Mouse (Mus musculus) intestine, embryonic 14.5 days (tissue): ENCODE data around the gene Igfbp5. TPM values are rescaled to one million over a fixed set of nuclear protein-coding genes. Genes with fewer than 3 reads are reported as not detected.

Experiments used
- ATAC-seq: fragments of 200-750 bp; cut with Nextera tagmentation; replicated peaks from 2 replicates; pipeline ENCODE4 v1.8.0; 2017; ENCODE audit warnings: low read depth, moderate number of reproducible peaks, moderate TSS enrichment, moderate library complexity; ENCODE audit not compliant: low FRiP score, low TSS enrichment
- DNase-seq: peaks from one replicate; pipeline ENCODE4 v3.0.0-alpha.2; 2018; ENCODE audit warnings: low spot score
- H3K27ac ChIP-seq: fragments of 300-500 bp; sonication (generic); 2 replicates; pipeline ENCODE4 v1.5.1; 2014; ENCODE audit warnings: low read depth, mild to moderate bottlenecking, control low read depth
- H3K27me3 ChIP-seq: fragments of 300-500 bp; sonication (generic); replicated peaks from 2 replicates; pipeline ENCODE4 v1.6.1; 2014; ENCODE audit warnings: low read length, control low read depth; ENCODE audit not compliant: control insufficient read depth, insufficient read depth
- H3K36me3 ChIP-seq: fragments of 300-500 bp; sonication (generic); 2 replicates; pipeline ENCODE4 v1.6.1; 2014; ENCODE audit warnings: low read length, control low read depth; ENCODE audit not compliant: control insufficient read depth, insufficient read depth
- H3K4me1 ChIP-seq: fragments of 300-500 bp; sonication (generic); replicated peaks from 2 replicates; pipeline ENCODE4 v1.6.1; 2014; ENCODE audit warnings: low read length, control low read depth, mixed read lengths; ENCODE audit not compliant: control insufficient read depth, insufficient read depth
- H3K4me2 ChIP-seq: fragments of 300-500 bp; sonication (generic); 2 replicates; pipeline ENCODE4 v1.6.1; 2014; ENCODE audit warnings: low read length
- H3K4me3 ChIP-seq: fragments of 300-500 bp; sonication (generic); 2 replicates; pipeline ENCODE4 v1.5.1; 2014; ENCODE audit warnings: low read depth, low read length, control low read depth, mixed read lengths
- H3K9ac ChIP-seq: fragments of 300-500 bp; sonication (generic); 2 replicates; pipeline ENCODE4 v1.6.1; 2014; ENCODE audit warnings: mild to moderate bottlenecking, low read length
- H3K9me3 ChIP-seq: fragments of 300-500 bp; sonication (generic); 2 replicates; pipeline ENCODE4 v1.6.1; 2016; ENCODE audit warnings: low read length, control low read depth; ENCODE audit not compliant: control insufficient read depth
- WGBS: fragments of 180-500 bp; shearing (Covaris S2); extraction: QIAGEN DNeasy Blood & Tissue Kit; methylation state at CpG from one replicate; pipeline ENCODE4 v1.1.7; 2014; 5-methylcytosine and 5-hydroxymethylcytosine counted together
- polyA plus RNA-seq: library from polyadenylated mRNA; unstranded; fragments of >200 nt; fragmentation: Nextera tagmentation; extraction: Ambion mirVana; gene quantifications from 2 replicates; pipeline ENCODE4 v1.2.1, GENCODE M21; 2014

Gene Igfbp5
- polyA plus RNA-seq, 1 experiment from 2014 or later = 46.2 TPM

DNA sequence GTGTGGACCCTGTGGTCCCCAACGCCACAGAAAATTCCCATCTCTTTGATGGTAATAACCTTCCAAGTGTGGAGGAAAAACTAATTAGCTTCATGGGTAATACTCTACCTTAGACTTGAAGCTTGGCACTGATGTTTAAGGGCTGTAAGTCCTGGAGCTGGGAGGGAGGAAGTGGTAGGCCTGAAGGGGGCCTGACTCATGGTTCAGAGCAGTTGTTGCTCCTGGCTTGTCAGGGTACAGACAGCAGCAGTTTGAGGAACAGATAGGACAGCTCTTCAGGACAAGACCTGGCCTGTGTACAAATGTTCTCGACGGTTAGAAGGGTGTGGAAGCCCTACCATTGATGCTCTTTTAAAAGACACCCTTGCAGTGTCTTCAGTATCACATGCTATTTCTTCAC, 59.1 kb downstream of the Igfbp5 start:
- Histone ChIP-seq H3K4me1 (peaks cover 22% of the 10 kb centered on the region), H3K27ac (no peak overlapping the region), H3K9ac (no peak overlapping the region), H3K4me2 (no peak overlapping the region), H3K4me3 (no peak overlapping the region), H3K27me3 (no peaks in the 10 kb centered on the region), H3K36me3 (no peaks in the 10 kb centered on the region), H3K9me3 (no peaks in the 10 kb centered on the region)
- no peak for DNase-seq
- ATAC-seq = no peak
- 90% methylated on average over 3 of the region's 3 CpGs for WGBS

DNA sequence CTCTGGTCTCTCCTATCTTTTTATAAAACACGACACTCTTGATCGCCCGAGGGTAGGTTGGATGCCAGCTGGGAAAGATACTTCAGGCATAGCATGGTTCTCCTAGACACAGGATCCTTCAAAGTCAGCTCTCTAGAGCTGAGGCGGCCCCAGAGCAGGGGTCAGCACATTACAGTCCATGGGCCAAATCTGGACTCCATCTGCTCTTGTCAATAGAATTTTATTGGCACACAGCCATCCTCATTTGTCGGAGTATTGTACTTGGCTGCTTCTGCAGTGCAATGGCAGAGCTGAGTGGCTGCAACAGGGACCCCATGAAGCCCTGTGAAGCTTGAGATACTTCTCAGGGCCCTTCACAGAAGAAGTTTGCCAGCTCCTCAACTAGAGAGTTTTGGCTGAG, 59.5 kb downstream of the Igfbp5 start:
- H3K9ac ChIP-seq = no peak overlapping the region
- ATAC-seq (no peak), DNase-seq (no peak)
- H3K4me2 ChIP-seq = no peak overlapping the region
- no peak overlapping the region for H3K4me3 ChIP-seq
- no peak overlapping the region for H3K27ac ChIP-seq
- peaks cover 22% of the 10 kb centered on the region for H3K4me1 ChIP-seq
- no peaks in the 10 kb centered on the region for H3K36me3 ChIP-seq
- no peaks in the 10 kb centered on the region for H3K9me3 ChIP-seq
- 40% methylated on average over 5 of the region's 5 CpGs for WGBS
- H3K27me3 ChIP-seq = no peaks in the 10 kb centered on the region

DNA sequence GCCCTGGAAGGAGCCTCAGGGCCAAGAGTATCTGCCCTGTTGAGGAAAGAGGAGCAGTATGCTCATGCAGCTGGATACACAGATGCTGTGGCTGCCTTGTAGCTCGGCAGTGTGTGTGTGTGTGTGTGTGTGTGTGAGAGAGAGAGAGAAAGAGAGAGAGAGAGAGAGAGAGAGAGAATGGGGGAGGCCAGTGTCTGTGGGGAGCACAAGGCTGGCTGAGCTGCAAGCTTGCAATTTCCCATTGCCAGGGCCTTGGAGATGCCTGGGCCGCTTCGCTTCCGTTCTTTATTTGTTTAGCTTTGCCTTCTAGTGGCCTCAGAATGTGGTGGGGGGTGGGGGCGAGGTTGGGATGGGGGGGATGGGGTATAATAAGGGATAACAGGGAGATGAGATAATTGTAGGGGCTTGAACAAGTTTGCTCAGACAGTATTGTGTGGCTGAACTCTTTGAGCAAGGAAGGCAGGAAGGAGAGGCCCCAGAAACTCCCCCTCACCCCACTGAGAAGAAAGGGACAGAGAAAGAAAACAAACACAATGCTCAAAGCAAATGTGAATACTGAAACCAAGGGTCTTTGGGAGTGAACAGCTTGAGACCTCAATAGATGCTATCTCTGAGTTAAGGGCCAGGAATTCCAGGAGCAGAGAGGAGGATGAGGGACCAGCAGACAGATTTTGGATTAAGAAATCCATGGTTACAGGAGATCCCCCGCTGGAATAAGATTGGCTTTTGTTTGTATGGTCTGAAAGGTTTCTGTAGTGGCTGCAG, 60.9 kb downstream of the Igfbp5 start:
- Histone ChIP-seq H3K4me2 (no peak overlapping the region), H3K4me1 (peaks cover 22% of the 10 kb centered on the region), H3K36me3 (no peaks in the 10 kb centered on the region), H3K27me3 (no peaks in the 10 kb centered on the region), H3K27ac (peak overlapping the region; percentile 64), H3K9ac (no peak overlapping the region), H3K9me3 (no peaks in the 10 kb centered on the region), H3K4me3 (no peak overlapping the region)
- 11% methylated on average over 6 of the region's 6 CpGs for WGBS
- no peak for DNase-seq
- ATAC-seq = 0 out of 2 replicates have a peak, but pooled peaks have one; percentile 27

DNA sequence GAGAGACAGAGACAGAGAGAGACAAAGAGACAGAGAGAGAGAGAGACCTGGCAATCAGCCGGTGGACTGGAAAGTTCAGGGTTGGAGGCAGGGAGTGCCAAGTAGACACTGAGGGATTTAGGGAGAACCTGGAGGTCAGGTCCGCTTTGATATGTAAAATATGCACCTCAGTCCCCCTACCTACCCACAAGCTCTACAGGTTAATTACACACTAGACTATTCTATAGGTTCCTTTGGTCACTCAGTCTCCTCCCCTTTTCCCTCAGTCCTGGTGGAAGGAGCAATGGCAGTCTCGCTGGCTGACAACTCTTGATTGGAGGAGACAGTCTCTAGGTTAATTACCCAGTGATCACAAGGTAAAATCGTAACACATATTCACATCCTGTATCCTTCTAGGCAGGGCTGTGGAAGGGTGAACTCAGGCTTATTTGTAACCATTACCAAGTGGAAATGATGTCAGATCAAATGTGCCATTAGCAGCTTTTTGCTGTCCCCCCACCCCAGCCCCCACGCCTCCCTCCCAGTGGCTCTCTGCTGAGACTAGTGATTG, 61.5 kb downstream of the Igfbp5 start:
- no peak overlapping the region for H3K4me2 ChIP-seq
- H3K36me3 ChIP-seq = no peaks in the 10 kb centered on the region
- H3K4me3 ChIP-seq = no peak overlapping the region
- no peak for DNase-seq
- no peak overlapping the region for H3K9ac ChIP-seq
- H3K27me3 ChIP-seq = no peaks in the 10 kb centered on the region
- H3K27ac ChIP-seq = peak overlapping the region; percentile 64
- H3K9me3 ChIP-seq = no peaks in the 10 kb centered on the region
- 0 out of 2 replicates have a peak, but pooled peaks have one; percentile 3 for ATAC-seq
- peaks cover 22% of the 10 kb centered on the region for H3K4me1 ChIP-seq
- 44% methylated on average over 5 of the region's 5 CpGs for WGBS

DNA sequence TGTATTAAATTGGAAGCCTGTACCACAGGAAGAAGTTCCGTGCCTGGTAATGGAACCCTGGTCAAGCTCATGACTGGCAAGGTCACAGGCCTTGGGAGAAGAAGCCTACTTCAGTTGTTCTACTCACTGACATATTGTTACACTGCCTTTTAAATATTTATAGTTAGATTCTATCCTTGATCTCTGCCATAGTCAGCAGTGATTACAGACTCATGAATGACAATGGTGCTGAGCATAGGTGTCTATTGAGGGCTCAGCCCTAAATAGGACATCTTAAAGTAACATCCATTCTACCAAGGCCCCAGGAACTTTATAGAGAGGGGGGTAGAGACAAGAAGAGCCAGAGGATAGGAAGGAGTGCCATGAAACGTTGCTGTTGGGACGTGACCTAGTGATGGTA, 63.6 kb downstream of the Igfbp5 start:
- WGBS = 94% methylated on average over 3 of the region's 3 CpGs
- no peak overlapping the region for H3K4me3 ChIP-seq
- no peak for ATAC-seq

DNA sequence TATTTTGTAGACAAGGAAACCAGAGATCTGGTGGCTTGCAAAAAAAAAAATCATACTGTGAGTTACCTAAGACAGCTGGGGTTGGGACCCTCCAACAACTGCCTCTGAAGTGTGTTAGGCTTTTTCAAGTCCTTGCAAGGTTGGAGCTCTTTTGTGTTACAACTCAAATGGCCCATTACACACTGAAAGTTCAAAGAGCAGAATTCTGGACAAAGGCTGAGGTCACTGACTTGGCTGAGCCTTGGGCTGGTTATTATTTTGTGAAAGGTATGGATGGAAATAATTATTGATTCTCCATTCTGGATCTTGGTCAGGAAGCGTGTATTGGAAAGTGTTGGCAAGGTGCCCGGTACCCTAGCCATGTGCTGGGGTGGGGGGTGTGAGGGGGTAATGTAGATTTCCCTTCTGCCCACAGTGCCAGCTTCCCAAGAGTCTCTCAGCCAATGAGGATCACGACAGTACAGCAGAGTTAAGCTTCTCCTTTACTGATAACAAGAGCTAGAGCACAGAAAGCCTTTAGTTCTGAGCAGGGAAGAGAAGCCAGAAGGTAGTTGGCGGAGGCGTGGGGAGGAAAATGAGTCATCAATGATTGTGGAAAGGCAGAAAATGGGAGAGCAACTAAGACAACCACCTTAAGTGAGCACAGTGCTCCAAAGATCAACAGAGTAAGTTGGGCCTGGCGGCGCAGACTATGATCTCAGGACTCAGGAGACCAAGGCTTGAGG, 64.6 kb downstream of the Igfbp5 start:
- no peak for DNase-seq
- Histone ChIP-seq H3K27ac (no peak overlapping the region), H3K4me3 (no peak overlapping the region), H3K27me3 (no peaks in the 10 kb centered on the region), H3K9ac (no peak overlapping the region), H3K4me1 (peaks cover 28% of the 10 kb centered on the region), H3K36me3 (no peaks in the 10 kb centered on the region), H3K4me2 (no peak overlapping the region), H3K9me3 (no peaks in the 10 kb centered on the region)
- ATAC-seq = no peak
- 91% methylated on average over 7 of the region's 7 CpGs for WGBS

More for the DNA sequence above, 63.6 kb downstream of the Igfbp5 start:
- peaks cover 26% of the 10 kb centered on the region for H3K4me1 ChIP-seq
- no peak overlapping the region for H3K27ac ChIP-seq
- no peak overlapping the region for H3K4me2 ChIP-seq
- no peaks in the 10 kb centered on the region for H3K27me3 ChIP-seq
- no peaks in the 10 kb centered on the region for H3K36me3 ChIP-seq
- DNase-seq = no peak
- no peak overlapping the region for H3K9ac ChIP-seq
- H3K9me3 ChIP-seq = no peaks in the 10 kb centered on the region

DNA sequence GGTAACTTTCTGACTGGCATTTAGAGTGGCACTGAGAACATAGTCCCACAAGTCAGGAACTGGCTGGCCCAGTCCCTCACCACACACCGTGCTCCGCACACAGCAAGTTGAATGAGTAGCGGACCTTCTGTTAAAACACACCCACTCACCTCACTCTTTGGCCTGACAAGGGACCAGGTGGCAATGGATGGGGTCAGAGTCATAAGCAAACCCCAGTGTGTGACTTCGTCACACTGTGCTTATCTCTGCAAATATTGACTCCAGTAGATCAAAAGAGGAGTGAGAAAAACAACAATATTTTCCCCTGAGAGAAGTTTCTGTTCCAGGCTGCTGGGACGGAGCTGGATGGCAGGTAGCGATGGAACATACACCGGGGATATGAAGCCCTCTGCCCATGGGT, 65.4 kb downstream of the Igfbp5 start:
- Histone ChIP-seq H3K27ac (no peak overlapping the region), H3K27me3 (no peaks in the 10 kb centered on the region), H3K4me3 (no peak overlapping the region), H3K4me1 (peaks cover 26% of the 10 kb centered on the region), H3K9ac (no peak overlapping the region), H3K9me3 (no peaks in the 10 kb centered on the region), H3K36me3 (no peaks in the 10 kb centered on the region), H3K4me2 (no peak overlapping the region)
- WGBS = 85% methylated on average over 7 of the region's 7 CpGs
- DNase-seq (no peak), ATAC-seq (no peak)
